Mouse (Mus musculus) MEL (cell line): ENCODE data around the gene Gabbr2. TPM values are rescaled to one million over a fixed set of nuclear protein-coding genes. Genes with fewer than 3 reads are reported as not detected.

Experiments used
- DNase-seq: peaks from one replicate; pipeline ENCODE4 v3.0.0; 2011; ENCODE audit warnings: low read depth, low spot score
- H3K27ac ChIP-seq: 2 replicates; pipeline ENCODE4 v1.5.1; 2012; ENCODE audit warnings: low read depth, mild to moderate bottlenecking, control low read depth, low read length, moderate library complexity; ENCODE audit not compliant: control insufficient read depth
- H3K27me3 ChIP-seq, 2 experiments: fragments of 150-350 bp in 1 of 2; sonication (generic) in 1 of 2; 2 replicates each; pipeline ENCODE4 v1.6.1; 2012; ENCODE audit warnings: low read length in 2 of 2, mild to moderate bottlenecking in 2 of 2, improper control_type of control experiment in 1 of 2, moderate library complexity in 1 of 2; ENCODE audit not compliant: insufficient read depth in 2 of 2, control insufficient read depth in 1 of 2
- H3K36me3 ChIP-seq, 2 experiments: 2 replicates each; pipeline ENCODE4 v1.6.1; 2012 to 2014; ENCODE audit warnings: low read length in 2 of 2, improper control_type of control experiment in 1 of 2, inconsistent platforms in 1 of 2, mild to moderate bottlenecking in 1 of 2; ENCODE audit not compliant: insufficient read depth in 2 of 2, control insufficient read depth in 1 of 2
- H3K4me1 ChIP-seq, 2 experiments: fragments of 150-350 bp in 1 of 2; sonication (generic) in 1 of 2; 2 replicates each; pipeline ENCODE4 v1.6.1; 2012; ENCODE audit warnings: low read length in 2 of 2, improper control_type of control experiment in 1 of 2, mild to moderate bottlenecking in 1 of 2; ENCODE audit not compliant: insufficient read depth in 2 of 2, control insufficient read depth in 1 of 2
- H3K4me3 ChIP-seq, 2 experiments: fragments of 150-350 bp in 1 of 2; sonication (generic) in 1 of 2; 2 replicates each; pipeline ENCODE4 v1.5.1; 2012; ENCODE audit warnings: low read depth in 2 of 2, low read length in 2 of 2, mild to moderate bottlenecking in 2 of 2, moderate library complexity in 2 of 2, control low read depth in 1 of 2, improper control_type of control experiment in 1 of 2; ENCODE audit not compliant: control insufficient read depth in 1 of 2, insufficient read depth in 1 of 2
- H3K79me2 ChIP-seq: 2 replicates; pipeline ENCODE4 v1.6.1; 2012; ENCODE audit warnings: mild to moderate bottlenecking, low read length, moderate library complexity; ENCODE audit not compliant: control insufficient read depth, poor library complexity, insufficient read depth
- H3K9ac ChIP-seq: 2 replicates; pipeline ENCODE4 v1.6.1; 2012; ENCODE audit warnings: low read depth, mild to moderate bottlenecking, control low read depth, low read length, moderate library complexity; ENCODE audit not compliant: control insufficient read depth, poor library complexity, severe bottlenecking
- H3K9me3 ChIP-seq: fragments of 150-350 bp; sonication (generic); replicated peaks from 2 replicates; pipeline ENCODE4 v1.6.1; 2012; ENCODE audit warnings: mild to moderate bottlenecking, low read length, improper control_type of control experiment, moderate library complexity; ENCODE audit not compliant: insufficient read depth
- BHLHE40 ChIP-seq: IDR thresholded peaks from 2 replicates; pipeline ENCODE4 v1.6.1; 2012; ENCODE audit warnings: low read depth, mild to moderate bottlenecking, inconsistent platforms, low read length, improper control_type of control experiment, borderline replicate concordance
- CTCF ChIP-seq, 3 experiments: IDR thresholded peaks in 2 of 3; conservative IDR thresholded peaks in 1 of 3; 2 replicates each; pipeline ENCODE4 v1.5.1; 2011 to 2012; ENCODE audit warnings: low read length in 3 of 3, low read depth in 2 of 3, mild to moderate bottlenecking in 2 of 3, improper control_type of control experiment in 1 of 3, inconsistent platforms in 1 of 3, mixed read lengths in 1 of 3, moderate library complexity in 1 of 3; ENCODE audit not compliant: control insufficient read depth in 1 of 3, insufficient read depth in 1 of 3, poor library complexity in 1 of 3, severe bottlenecking in 1 of 3
- E2F4 ChIP-seq: IDR thresholded peaks from 2 replicates; pipeline ENCODE4 v1.6.1; 2011; ENCODE audit warnings: low read depth, low read length, improper control_type of control experiment, borderline replicate concordance
- EP300 ChIP-seq, 2 experiments: IDR thresholded peaks; 2 replicates each; pipeline ENCODE4 v1.6.1; 2011; ENCODE audit warnings: improper control_type of control experiment in 2 of 2, low read length in 2 of 2, low read depth in 1 of 2, mild to moderate bottlenecking in 1 of 2
- ETS1 ChIP-seq: IDR thresholded peaks from 2 replicates; pipeline ENCODE4 v1.6.1; 2012; ENCODE audit warnings: low read depth, mild to moderate bottlenecking, inconsistent platforms, low read length, improper control_type of control experiment, moderate library complexity
- GATA1 ChIP-seq: IDR thresholded peaks from 2 replicates; pipeline ENCODE4 v1.6.1; 2011; ENCODE audit warnings: low read depth, low read length, improper control_type of control experiment
- HCFC1 ChIP-seq: IDR thresholded peaks from 2 replicates; pipeline ENCODE4 v1.6.1; 2012; ENCODE audit warnings: low read depth, mild to moderate bottlenecking, inconsistent platforms, low read length, improper control_type of control experiment, moderate library complexity
- JUND ChIP-seq: IDR thresholded peaks from 2 replicates; pipeline ENCODE4 v1.6.1; 2011; ENCODE audit warnings: low read depth, mild to moderate bottlenecking, improper control_type of control experiment, low read length
- MAZ ChIP-seq: IDR thresholded peaks from 2 replicates; pipeline ENCODE4 v1.6.1; 2012; ENCODE audit warnings: low read depth, mild to moderate bottlenecking, inconsistent platforms, low read length, improper control_type of control experiment
- MEF2A ChIP-seq: IDR thresholded peaks from 2 replicates; pipeline ENCODE4 v1.6.1; 2014; ENCODE audit warnings: low read depth, mild to moderate bottlenecking, inconsistent platforms, low read length, improper control_type of control experiment; ENCODE audit not compliant: poor library complexity, insufficient replicate concordance, severe bottlenecking; ENCODE audit errors: extremely low read depth
- NRF1 ChIP-seq: IDR thresholded peaks from 2 replicates; pipeline ENCODE4 v1.6.1; 2014; ENCODE audit warnings: low read depth, mild to moderate bottlenecking, inconsistent platforms, low read length, improper control_type of control experiment, moderate library complexity; ENCODE audit not compliant: poor library complexity, insufficient read depth, severe bottlenecking
- POLR2A ChIP-seq, 2 experiments: IDR thresholded peaks; 2 replicates each; pipeline ENCODE4 v1.6.1; 2011 to 2012; ENCODE audit warnings: low read length in 2 of 2, mild to moderate bottlenecking in 2 of 2, control low read depth in 1 of 2, improper control_type of control experiment in 1 of 2, low read depth in 1 of 2, moderate library complexity in 1 of 2; ENCODE audit not compliant: control insufficient read depth in 1 of 2, insufficient read depth in 1 of 2, poor library complexity in 1 of 2
- POLR2AphosphoS2 ChIP-seq: IDR thresholded peaks from 2 replicates; pipeline ENCODE4 v1.6.1; 2011; ENCODE audit warnings: low read length, improper control_type of control experiment
- POLR2AphosphoS5 ChIP-seq: IDR thresholded peaks from 2 replicates; pipeline ENCODE4 v1.6.1; 2012; ENCODE audit warnings: low read depth, borderline replicate concordance, mild to moderate bottlenecking, inconsistent platforms, low read length, moderate library complexity, mixed read lengths
- RCOR1 ChIP-seq: IDR thresholded peaks from 2 replicates; pipeline ENCODE4 v1.6.1; 2012; ENCODE audit warnings: low read depth, mild to moderate bottlenecking, inconsistent platforms, low read length, improper control_type of control experiment
- SMC3 ChIP-seq: IDR thresholded peaks from 2 replicates; pipeline ENCODE4 v1.6.1; 2011; ENCODE audit warnings: low read depth, low read length, improper control_type of control experiment
- TAL1 ChIP-seq: IDR thresholded peaks from 2 replicates; pipeline ENCODE4 v1.6.1; 2012; ENCODE audit warnings: mild to moderate bottlenecking, inconsistent platforms, low read length, moderate library complexity, mixed read lengths
- TCF12 ChIP-seq: IDR thresholded peaks from 2 replicates; pipeline ENCODE4 v1.6.1; 2014; ENCODE audit warnings: low read depth, mild to moderate bottlenecking, inconsistent platforms, low read length, improper control_type of control experiment, moderate library complexity
- USF1 ChIP-seq: IDR thresholded peaks from 2 replicates; pipeline ENCODE4 v1.6.1; 2014; ENCODE audit warnings: low read depth, mild to moderate bottlenecking, inconsistent platforms, low read length, improper control_type of control experiment, moderate library complexity
- ZC3H11A ChIP-seq: IDR thresholded peaks from 2 replicates; pipeline ENCODE4 v1.6.1; 2012; ENCODE audit warnings: low read depth, mild to moderate bottlenecking, inconsistent platforms, low read length, improper control_type of control experiment
- polyA plus RNA-seq, 2 experiments: library from polyadenylated mRNA; stranded (reverse) in 1 of 2; unstranded in 1 of 2; fragments of >175 nt in 1 of 2; fragments of >200 nt in 1 of 2; gene quantifications; 2 replicates each; pipeline versions ENCODE4 v1.2.1 to v1.2.4; 2012; ENCODE audit warnings: low replicate concordance in 2 of 2, low read depth in 1 of 2; ENCODE audit not compliant: insufficient read length in 2 of 2, insufficient read depth in 1 of 2, missing spikeins in 1 of 2
- total RNA-seq: library from RNA; depleted of rRNA; stranded (reverse); fragments of 300-350 nt; gene quantifications from 2 replicates; pipeline ENCODE4 v1.2.3, GENCODE M21; 2012

Gabbr2 gene
- total and polyA plus RNA-seq, 3 experiments: not detected

- peak in 1 of 3 experiments; percentile 41; a peak in 2 of 6 replicates for TF ChIP-seq CTCF (IDR thresholded peaks at IDR 0.05 in 2 of 3, conservative IDR thresholded peaks at IDR 0.05 in 1 of 3; ENCODE audit: control insufficient read depth in 1 of 3, insufficient read depth in 1 of 3, low read depth in 2 of 3, low read length in 3 of 3, poor library complexity in 1 of 3, severe bottlenecking in 1 of 3)
- TF ChIP-seq NRF1: no peak
- no peak for TF ChIP-seq USF1
- TF ChIP-seq MAZ: no peak
- TF ChIP-seq ZC3H11A: no peak
- TF ChIP-seq E2F4: no peak
- TF ChIP-seq SMC3: peak; percentile 19; the same call in 1 of the 2 replicates
- no peak for TF ChIP-seq RCOR1
- TF ChIP-seq JUND: no peak
- no peak for TF ChIP-seq HCFC1
- no peak overlapping the region for H3K9ac ChIP-seq
- no peaks in the 10 kb centered on the region for H3K36me3 ChIP-seq
- no peaks in the 10 kb centered on the region for H3K27me3 ChIP-seq
- no peaks in the 10 kb centered on the region for H3K9me3 ChIP-seq
- no peak overlapping the region for H3K4me3 ChIP-seq
- no peak for DNase-seq
- H3K79me2 ChIP-seq: no peaks in the 10 kb centered on the region
- H3K27ac ChIP-seq: no peak overlapping the region
- H3K4me1 ChIP-seq: no peaks in the 10 kb centered on the region; a peak in 1 of 4 replicates
Measured at GRCm38 (mm10) chr4:46705739-46706138, 285.9 kb downstream of the Gabbr2 start.

- TF ChIP-seq CTCF (IDR thresholded peaks at IDR 0.05 in 2 of 3, conservative IDR thresholded peaks at IDR 0.05 in 1 of 3; ENCODE audit: control insufficient read depth in 1 of 3, insufficient read depth in 1 of 3, low read depth in 2 of 3, low read length in 3 of 3, poor library complexity in 1 of 3, severe bottlenecking in 1 of 3) (no peak), ETS1 (no peak), SMC3 (no peak), POLR2A (IDR thresholded peaks at IDR 0.05; ENCODE audit: control insufficient read depth in 1 of 2, insufficient read depth in 1 of 2, low read depth in 1 of 2, low read length in 2 of 2, poor library complexity in 1 of 2) (no peak), E2F4 (no peak), TCF12 (no peak)
- Histone ChIP-seq H3K9ac (no peak overlapping the region), H3K4me3 (no peak overlapping the region), H3K4me1 (peaks cover 0 to 6% of the 10 kb centered on the region in 2 experiments; a peak in 3 of 4 replicates), H3K9me3 (no peaks in the 10 kb centered on the region), H3K27ac (no peak overlapping the region), H3K27me3 (no peaks in the 10 kb centered on the region), H3K79me2 (no peaks in the 10 kb centered on the region), H3K36me3 (no peaks in the 10 kb centered on the region)
- no peak for DNase-seq
Measured at GRCm38 (mm10) chr4:46703146-46703545, 288.5 kb downstream of the Gabbr2 start.

- Histone ChIP-seq H3K4me3 (no peak overlapping the region), H3K79me2 (no peaks in the 10 kb centered on the region), H3K27me3 (no peaks in the 10 kb centered on the region), H3K36me3 (no peaks in the 10 kb centered on the region), H3K4me1 (peaks cover 0 to 6% of the 10 kb centered on the region in 2 experiments; a peak in 3 of 4 replicates), H3K9me3 (no peaks in the 10 kb centered on the region), H3K27ac (no peak overlapping the region), H3K9ac (no peak overlapping the region)
- DNase-seq: peak; percentile 47
- TF ChIP-seq POLR2AphosphoS2: no peak
- TF ChIP-seq NRF1: no peak
- peak; percentile 49; the same call in 1 of the 2 replicates for TF ChIP-seq TCF12
- TF ChIP-seq GATA1: peak; percentile 71
- no peak for TF ChIP-seq TAL1
- TF ChIP-seq BHLHE40: peak; percentile 21; the same call in 1 of the 2 replicates
- no peak; the same call in 1 of the 2 replicates for TF ChIP-seq USF1
- no peak for TF ChIP-seq POLR2A (IDR thresholded peaks at IDR 0.05; ENCODE audit: control insufficient read depth in 1 of 2, insufficient read depth in 1 of 2, low read depth in 1 of 2, low read length in 2 of 2, poor library complexity in 1 of 2)
- TF ChIP-seq POLR2AphosphoS5: no peak
- TF ChIP-seq MEF2A: no peak
- TF ChIP-seq EP300 (IDR thresholded peaks at IDR 0.05; ENCODE audit: low read depth in 1 of 2, low read length in 2 of 2): peak; percentile 63 to 67
Measured at GRCm38 (mm10) chr4:46700223-46700651, 291.4 kb downstream of the Gabbr2 start.
